Mouse (Mus musculus) spleen, adult 2 months (tissue): Measurements from ENCODE around the gene Zbtb16.

ENCODE experiments used
- CTCF ChIP-seq: fragments of 200-500 bp; IDR thresholded peaks from 2 replicates; pipeline ENCODE4 v1.5.1; 2011; ENCODE audit warnings: mild to moderate bottlenecking, inconsistent platforms; ENCODE audit not compliant: insufficient read depth, insufficient read length, insufficient replicate concordance; ENCODE audit errors: extremely low read depth
- POLR2A ChIP-seq: fragments of 200-500 bp; IDR thresholded peaks from 2 replicates; pipeline ENCODE4 v1.6.1; 2011; ENCODE audit warnings: low read depth, low read length, inconsistent platforms

DNA sequence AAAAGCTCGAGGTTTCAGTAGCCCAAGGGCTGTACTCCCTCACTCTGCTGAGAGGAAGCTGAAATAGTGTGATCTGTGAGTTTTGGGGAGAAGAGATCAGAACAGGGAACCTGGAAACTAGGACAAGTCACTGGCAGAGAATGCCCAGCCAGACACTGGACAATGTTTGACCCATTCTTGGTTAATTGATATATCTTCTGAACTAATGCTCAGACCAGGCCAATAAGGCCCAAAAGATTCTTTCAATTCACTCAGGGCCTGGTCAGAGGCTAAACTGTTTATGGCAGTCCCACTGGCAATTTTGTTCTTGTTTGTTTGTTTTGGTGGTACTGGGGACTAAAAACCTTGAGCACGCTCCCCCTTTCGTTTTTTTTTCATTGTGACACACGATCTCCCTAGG lies 87.8 kb downstream of the Zbtb16 start:
- no peak for TF ChIP-seq POLR2A
- no peak for TF ChIP-seq CTCF
